Mouse (Mus musculus) liver, embryonic 14.5 days (tissue): ENCODE results near the gene Muc13.

Source experiments
- CTCF ChIP-seq: IDR thresholded peaks from 2 replicates; pipeline ENCODE4 v1.5.1; 2016; ENCODE audit warnings: antibody characterized with exemption, low read depth, control low read depth
- EP300 ChIP-seq: IDR thresholded peaks from 2 replicates; pipeline ENCODE4 v1.6.1; 2016; ENCODE audit warnings: antibody characterized with exemption, low read depth

- no peak for TF ChIP-seq CTCF
- no peak for TF ChIP-seq EP300
Observed at GRCm38 (mm10) chr16:33782729-33783091, 11.1 kb upstream of the Muc13 start.
